Mouse (Mus musculus): ENCODE measurements around the gene Treh. TPM values are rescaled to one million over a fixed set of nuclear protein-coding genes. Genes with fewer than 3 reads are reported as not detected.
A peak's percentile ranks its signal among the peaks of the same experiment; 100 is the strongest.

Treh gene
- total and polyA plus RNA-seq, 2 experiments from 2014 or later, result not detected

DNA sequence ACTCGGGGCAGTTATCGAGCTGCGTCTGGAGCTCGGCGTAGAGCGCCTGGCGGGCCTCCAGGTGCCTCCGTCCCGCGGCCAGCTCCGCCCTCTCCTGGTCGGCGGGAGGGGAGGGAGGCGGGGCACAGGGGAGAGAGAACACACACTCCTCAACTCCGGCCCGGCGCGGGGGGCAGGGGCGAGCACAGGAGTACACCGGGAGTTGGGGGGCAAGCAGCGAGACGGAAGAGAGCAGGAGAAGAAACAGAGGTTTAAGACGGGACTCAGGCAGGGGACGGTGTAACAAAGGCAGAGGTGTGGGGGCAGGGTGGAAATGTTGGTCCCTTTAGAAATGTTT lies 35.4 kb downstream of the Treh start:
- H3K36me3 ChIP-seq (ENCODE audit: insufficient read depth, low read length), result peaks cover 64% of the 10 kb centered on the region
- no peak overlapping the region for H3K9ac ChIP-seq (replicated peaks; ENCODE audit: low read length, poor library complexity, severe bottlenecking)

DNA sequence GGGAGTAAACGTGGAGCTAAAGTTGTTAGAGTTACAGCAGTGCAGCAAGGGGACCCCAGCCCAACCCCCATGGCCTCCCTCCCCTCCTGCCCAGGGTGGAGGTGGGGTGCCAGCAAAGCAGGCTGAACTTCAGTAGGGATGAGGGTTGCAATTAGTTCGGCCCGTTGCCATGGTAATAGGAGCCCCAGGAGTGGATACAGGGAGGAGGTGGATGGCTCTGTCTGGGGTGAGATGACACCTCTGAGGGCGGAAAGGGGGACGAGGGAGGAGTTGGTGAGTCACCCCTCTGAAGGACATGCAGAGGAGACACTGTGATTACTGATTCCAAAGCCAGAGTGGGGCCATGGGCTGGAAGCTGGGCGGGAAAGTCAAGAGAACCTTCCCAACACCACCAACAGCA lies 35.9 kb downstream of the Treh start:
- Histone ChIP-seq H3K4me1 (ENCODE audit: insufficient read depth, low read length) (peaks cover 8% of the 10 kb centered on the region; the same call in 1 of the 2 replicates), H3K9me3 (ENCODE audit: low read length) (no peaks in the 10 kb centered on the region), H3K9ac (replicated peaks; ENCODE audit: low read length, poor library complexity, severe bottlenecking) (no peak overlapping the region), H3K36me3 (ENCODE audit: insufficient read depth, low read length) (peaks cover 63% of the 10 kb centered on the region), H3K4me3 (ENCODE audit: low read depth, low read length) (no peak overlapping the region), H3K27ac (ENCODE audit: low read depth, low read length) (no peak overlapping the region), H3K4me2 (ENCODE audit: low read depth, low read length, poor library complexity, severe bottlenecking) (no peak overlapping the region), H3K27me3 (ENCODE audit: insufficient read depth, low read length) (no peaks in the 10 kb centered on the region)
- WGBS, result 17% methylated on average over 6 of the region's 6 CpGs
- no peak for DNase-seq (ENCODE audit: low spot score)
- ATAC-seq (ENCODE audit: low FRiP score), result no peak
- TF ChIP-seq CTCF (IDR thresholded peaks at IDR 0.05), result no peak

More for the DNA sequence above, 35.4 kb downstream of the Treh start:
- 11% methylated on average over 22 of the region's 24 CpGs for WGBS
- H3K27ac ChIP-seq (ENCODE audit: low read depth, low read length), result no peak overlapping the region
- H3K27me3 ChIP-seq (ENCODE audit: insufficient read depth, low read length), result no peaks in the 10 kb centered on the region
- peak; percentile 58 for DNase-seq (ENCODE audit: low spot score)
- peaks cover 8% of the 10 kb centered on the region; the same call in 1 of the 2 replicates for H3K4me1 ChIP-seq (ENCODE audit: insufficient read depth, low read length)
- H3K4me3 ChIP-seq (ENCODE audit: low read depth, low read length), result peak overlapping the region; percentile 6; the same call in 1 of the 2 replicates
- H3K9me3 ChIP-seq (ENCODE audit: low read length), result no peaks in the 10 kb centered on the region
- ATAC-seq (ENCODE audit: low FRiP score), result peak; percentile 14; the same call in 1 of the 2 replicates
- peak; percentile 17; the same call in 1 of the 2 replicates for TF ChIP-seq CTCF (IDR thresholded peaks at IDR 0.05)
- peak overlapping the region; percentile 42 for H3K4me2 ChIP-seq (ENCODE audit: low read depth, low read length, poor library complexity, severe bottlenecking)

DNA sequence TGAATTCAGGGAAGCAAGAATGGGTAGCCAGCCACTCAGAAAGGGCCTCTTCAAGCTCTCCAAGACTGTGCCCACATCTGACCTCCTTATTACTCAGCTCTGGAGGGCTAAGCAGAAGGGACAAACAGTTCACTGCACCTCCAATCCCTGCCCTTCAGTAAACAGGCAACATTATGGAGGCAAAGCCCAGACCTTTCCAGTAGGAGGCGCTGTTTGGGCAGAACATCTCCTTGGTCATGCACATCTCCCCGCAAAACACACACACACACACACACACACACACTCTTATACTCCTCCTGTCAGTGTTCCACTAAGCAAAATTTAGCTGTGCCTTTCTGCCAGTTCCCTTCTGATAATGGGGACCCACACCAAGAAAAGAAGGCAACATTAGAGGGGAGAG lies 36.6 kb downstream of the Treh start:
- no peak overlapping the region for H3K4me2 ChIP-seq (ENCODE audit: low read depth, low read length, poor library complexity, severe bottlenecking)
- H3K36me3 ChIP-seq (ENCODE audit: insufficient read depth, low read length), result peaks cover 62% of the 10 kb centered on the region
- no peak overlapping the region for H3K27ac ChIP-seq (ENCODE audit: low read depth, low read length)
- ATAC-seq (ENCODE audit: low FRiP score) (no peak), DNase-seq (ENCODE audit: low spot score) (peak; percentile 58)
- no peak overlapping the region for H3K9ac ChIP-seq (replicated peaks; ENCODE audit: low read length, poor library complexity, severe bottlenecking)
- peaks cover 8% of the 10 kb centered on the region; the same call in 1 of the 2 replicates for H3K4me1 ChIP-seq (ENCODE audit: insufficient read depth, low read length)
- TF ChIP-seq CTCF (IDR thresholded peaks at IDR 0.05), result peak; percentile 71
- 57% methylated on average over 2 of the region's 2 CpGs for WGBS
- no peaks in the 10 kb centered on the region for H3K9me3 ChIP-seq (ENCODE audit: low read length)
- H3K4me3 ChIP-seq (ENCODE audit: low read depth, low read length), result no peak overlapping the region
- no peaks in the 10 kb centered on the region for H3K27me3 ChIP-seq (ENCODE audit: insufficient read depth, low read length)

DNA sequence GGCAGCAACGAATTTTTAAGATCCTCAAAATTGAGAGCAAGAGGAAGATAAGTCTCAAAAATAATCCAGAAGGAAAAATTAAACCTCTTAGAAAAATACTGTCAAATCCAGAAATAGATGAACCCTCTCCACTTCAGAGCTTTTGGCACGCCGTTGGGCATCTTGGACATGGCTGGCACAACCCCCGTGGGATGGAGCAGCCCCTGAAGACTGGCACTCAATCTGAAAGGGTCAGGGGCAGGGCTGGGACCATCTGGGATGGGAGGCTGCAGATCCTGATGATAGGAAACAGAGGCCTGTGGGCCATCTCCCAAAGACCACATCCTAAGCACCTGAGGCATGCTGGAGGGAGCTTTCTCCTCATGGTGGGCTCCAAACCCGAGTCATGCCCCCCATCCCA lies 37.2 kb downstream of the Treh start:
- ATAC-seq (ENCODE audit: low FRiP score), result no peak
- Histone ChIP-seq H3K9me3 (ENCODE audit: low read length) (no peaks in the 10 kb centered on the region), H3K9ac (replicated peaks; ENCODE audit: low read length, poor library complexity, severe bottlenecking) (no peak overlapping the region), H3K27ac (ENCODE audit: low read depth, low read length) (no peak overlapping the region), H3K4me1 (ENCODE audit: insufficient read depth, low read length) (peaks cover 8% of the 10 kb centered on the region; the same call in 1 of the 2 replicates), H3K36me3 (ENCODE audit: insufficient read depth, low read length) (peaks cover 63% of the 10 kb centered on the region), H3K4me3 (ENCODE audit: low read depth, low read length) (no peak overlapping the region), H3K4me2 (ENCODE audit: low read depth, low read length, poor library complexity, severe bottlenecking) (no peak overlapping the region), H3K27me3 (ENCODE audit: insufficient read depth, low read length) (no peaks in the 10 kb centered on the region)
- no peak for TF ChIP-seq CTCF (IDR thresholded peaks at IDR 0.05)
- DNase-seq (ENCODE audit: low spot score), result no peak
- WGBS, result 86% methylated on average over 5 of the region's 5 CpGs

DNA sequence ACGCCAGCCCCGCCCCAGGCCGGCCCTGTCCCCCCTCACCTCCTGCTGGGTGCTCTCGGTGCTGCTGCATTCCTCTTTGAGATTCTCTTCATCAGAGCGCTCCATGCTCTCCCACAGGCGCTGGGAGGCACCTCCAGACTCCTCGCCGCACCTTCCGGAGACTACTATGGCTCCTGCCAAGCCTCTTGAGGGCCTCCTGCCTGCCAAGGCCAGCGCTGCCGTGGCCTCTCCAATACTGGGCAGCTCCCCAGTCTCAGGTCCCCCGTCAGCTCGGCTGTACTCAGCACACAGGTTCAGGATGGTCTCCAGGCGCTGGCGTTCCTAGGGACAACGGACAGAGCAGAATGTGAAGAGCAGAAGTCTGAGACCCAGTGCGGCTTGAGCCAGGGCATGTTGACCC lies 38.6 kb downstream of the Treh start:
- peaks cover 70% of the 10 kb centered on the region for H3K36me3 ChIP-seq (ENCODE audit: insufficient read depth, low read length)
- no peak for ATAC-seq (ENCODE audit: low FRiP score)
- no peak for DNase-seq (ENCODE audit: low spot score)
- H3K4me1 ChIP-seq (ENCODE audit: insufficient read depth, low read length), result peaks cover 8% of the 10 kb centered on the region; the same call in 1 of the 2 replicates
- no peak for TF ChIP-seq CTCF (IDR thresholded peaks at IDR 0.05)
- no peaks in the 10 kb centered on the region for H3K27me3 ChIP-seq (ENCODE audit: insufficient read depth, low read length)
- no peak overlapping the region for H3K4me2 ChIP-seq (ENCODE audit: low read depth, low read length, poor library complexity, severe bottlenecking)
- no peak overlapping the region for H3K9ac ChIP-seq (replicated peaks; ENCODE audit: low read length, poor library complexity, severe bottlenecking)
- H3K4me3 ChIP-seq (ENCODE audit: low read depth, low read length), result no peak overlapping the region
- no peak overlapping the region for H3K27ac ChIP-seq (ENCODE audit: low read depth, low read length)
- no peaks in the 10 kb centered on the region for H3K9me3 ChIP-seq (ENCODE audit: low read length)
- 67% methylated on average over 17 of the region's 17 CpGs for WGBS

DNA sequence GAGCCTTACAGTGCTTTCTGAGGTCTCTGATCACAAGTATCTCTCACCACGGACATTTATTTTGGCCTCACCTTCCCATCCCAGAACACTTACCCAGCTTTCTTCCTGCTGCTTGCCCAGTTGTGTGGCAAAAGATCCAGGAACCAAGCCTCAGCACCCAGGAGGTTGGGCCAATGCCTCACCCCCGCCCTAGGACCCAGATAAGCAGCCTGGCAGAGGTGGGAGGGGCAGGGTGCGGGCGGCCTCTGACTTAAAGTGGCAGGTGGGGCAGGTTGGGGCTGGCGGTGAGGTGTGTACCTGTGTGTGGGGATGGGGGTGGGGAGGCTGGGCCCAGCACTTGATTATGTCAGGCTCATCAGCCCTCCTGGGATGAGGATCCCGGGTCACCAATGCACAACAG lies 40.0 kb downstream of the Treh start:
- no peak overlapping the region for H3K27ac ChIP-seq (ENCODE audit: low read depth, low read length)
- H3K4me1 ChIP-seq (ENCODE audit: insufficient read depth, low read length), result peaks cover 5% of the 10 kb centered on the region; the same call in 1 of the 2 replicates
- DNase-seq (ENCODE audit: low spot score) (no peak), ATAC-seq (ENCODE audit: low FRiP score) (no peak)
- no peak for TF ChIP-seq CTCF (IDR thresholded peaks at IDR 0.05)
- 90% methylated on average over 6 of the region's 6 CpGs for WGBS
- no peak overlapping the region for H3K9ac ChIP-seq (replicated peaks; ENCODE audit: low read length, poor library complexity, severe bottlenecking)
- H3K36me3 ChIP-seq (ENCODE audit: insufficient read depth, low read length), result peaks cover 65% of the 10 kb centered on the region
- H3K9me3 ChIP-seq (ENCODE audit: low read length), result no peaks in the 10 kb centered on the region
- H3K4me2 ChIP-seq (ENCODE audit: low read depth, low read length, poor library complexity, severe bottlenecking), result no peak overlapping the region
- no peaks in the 10 kb centered on the region for H3K27me3 ChIP-seq (ENCODE audit: insufficient read depth, low read length)
- H3K4me3 ChIP-seq (ENCODE audit: low read depth, low read length), result no peak overlapping the region
